Mouse (Mus musculus): Measurements from ENCODE around the gene Olfr74. TPM values are rescaled to one million over a fixed set of nuclear protein-coding genes. Genes with fewer than 3 reads are reported as not detected.

The Olfr74 gene
- polyA plus RNA-seq, 1 experiment from 2014 or later = not detected

DNA sequence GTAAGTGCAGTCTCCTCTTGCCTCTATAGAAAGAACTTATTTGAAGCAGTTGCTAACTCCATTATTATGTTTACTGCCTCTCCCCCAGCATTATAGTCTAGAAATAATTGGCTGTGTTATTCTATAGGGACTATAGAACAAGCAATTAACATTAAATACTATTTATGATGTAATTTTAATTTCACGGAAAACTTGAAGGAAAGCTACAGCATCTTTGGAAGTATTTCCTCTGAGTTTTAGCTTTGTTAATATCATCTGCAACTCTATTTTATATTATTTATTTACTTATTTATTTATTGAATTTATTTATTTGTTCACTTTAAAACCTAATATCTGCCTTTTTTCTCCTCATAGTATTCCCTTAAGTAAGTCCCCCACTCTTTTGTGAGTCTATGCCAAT is 29.4 kb downstream of the Olfr74 start, which contains the start of gene Olfr1155:
Gene Olfr1155, minus strand, starts transcription at position 101 of the 400 bp plus-strand sequence.
- no peaks in the 10 kb centered on the region for H3K9me3 ChIP-seq (ENCODE audit: control insufficient read depth, low read length)
- DNase-seq (ENCODE audit: low spot score) (no peak), ATAC-seq (ENCODE audit: low FRiP score, low TSS enrichment) (no peak)
- H3K27me3 ChIP-seq (ENCODE audit: control insufficient read depth, insufficient read depth, low read length) = no peaks in the 10 kb centered on the region
- no peak within 1 kb of the TSS for H3K4me2 ChIP-seq (replicated peaks; ENCODE audit: low read depth)
- H3K4me3 ChIP-seq (ENCODE audit: low read depth, low read length) = no peak within 1 kb of the TSS
- 92% methylated on average over 1 of the region's 1 CpGs for WGBS
- no peaks in the 10 kb centered on the region for H3K36me3 ChIP-seq (ENCODE audit: control insufficient read depth, insufficient read depth, low read length)
- H3K4me1 ChIP-seq (replicated peaks; ENCODE audit: control insufficient read depth, insufficient read depth) = no peaks in the 10 kb centered on the region
- no peak within 1 kb of the TSS for H3K27ac ChIP-seq (replicated peaks)
- no peak for TF ChIP-seq EP300 (optimal IDR thresholded peaks at IDR 0.05)
- TF ChIP-seq CTCF (IDR thresholded peaks at IDR 0.05; ENCODE audit: low read depth) = no peak
- no peak within 1 kb of the TSS for H3K9ac ChIP-seq (ENCODE audit: low read length)

Other genes starting within 250 kb of the Olfr74 start
- not detected in 2 replicates for gene Olfr1138, start 234.7 kb downstream of the Olfr74 start, polyA plus RNA-seq (2015; fragmentation: Nextera tagmentation; extraction: Ambion mirVana)
- not detected in 2 replicates for gene Olfr1140, start 230.9 kb downstream of the Olfr74 start, polyA plus RNA-seq (2015; fragmentation: Nextera tagmentation; extraction: Ambion mirVana)
- not detected in 2 replicates for gene Olfr1141, start 220.7 kb downstream of the Olfr74 start, polyA plus RNA-seq (2015; fragmentation: Nextera tagmentation; extraction: Ambion mirVana)
- not detected in 2 replicates for gene Olfr152, start 195.2 kb downstream of the Olfr74 start, polyA plus RNA-seq (2015; fragmentation: Nextera tagmentation; extraction: Ambion mirVana)
- not detected in 2 replicates for gene Olfr1143, start 174.1 kb downstream of the Olfr74 start, polyA plus RNA-seq (2015; fragmentation: Nextera tagmentation; extraction: Ambion mirVana)
- not detected in 2 replicates for gene Olfr1145, start 164.8 kb downstream of the Olfr74 start, polyA plus RNA-seq (2015; fragmentation: Nextera tagmentation; extraction: Ambion mirVana)
- not detected in 2 replicates for gene Olfr1148, start 144.1 kb downstream of the Olfr74 start, polyA plus RNA-seq (2015; fragmentation: Nextera tagmentation; extraction: Ambion mirVana)
- gene Olfr1150-ps1, start 130.7 kb downstream of the Olfr74 start, polyA plus RNA-seq (2015; fragmentation: Nextera tagmentation; extraction: Ambion mirVana) = not detected in 2 replicates
- gene Olfr1151, start 118.8 kb downstream of the Olfr74 start, polyA plus RNA-seq (2015; fragmentation: Nextera tagmentation; extraction: Ambion mirVana) = not detected in 2 replicates
- not detected in 2 replicates for gene Olfr1152, start 108.2 kb downstream of the Olfr74 start, polyA plus RNA-seq (2015; fragmentation: Nextera tagmentation; extraction: Ambion mirVana)
- gene Olfr1153, start 79.7 kb downstream of the Olfr74 start, polyA plus RNA-seq (2015; fragmentation: Nextera tagmentation; extraction: Ambion mirVana) = 0.10 TPM in 1 of 2 replicates, not detected in the other
- gene Olfr1154, start 69.5 kb downstream of the Olfr74 start, polyA plus RNA-seq (2015; fragmentation: Nextera tagmentation; extraction: Ambion mirVana) = not detected in 2 replicates
- not detected in 2 replicates for gene Olfr1155, start 29.5 kb downstream of the Olfr74 start, polyA plus RNA-seq (2015; fragmentation: Nextera tagmentation; extraction: Ambion mirVana)
- not detected in 2 replicates for gene Olfr1156, start 21.6 kb downstream of the Olfr74 start, polyA plus RNA-seq (2015; fragmentation: Nextera tagmentation; extraction: Ambion mirVana)
- not detected in 2 replicates for gene Olfr1157, start 6.4 kb downstream of the Olfr74 start, polyA plus RNA-seq (2015; fragmentation: Nextera tagmentation; extraction: Ambion mirVana)
- not detected in 2 replicates for gene Olfr1158, start 15.4 kb upstream of the Olfr74 start, polyA plus RNA-seq (2015; fragmentation: Nextera tagmentation; extraction: Ambion mirVana)
- gene Olfr1160, start 33.6 kb upstream of the Olfr74 start, polyA plus RNA-seq (2015; fragmentation: Nextera tagmentation; extraction: Ambion mirVana) = 0.04 TPM in 1 of 2 replicates, not detected in the other
- gene Olfr1161, start 48.1 kb upstream of the Olfr74 start, polyA plus RNA-seq (2015; fragmentation: Nextera tagmentation; extraction: Ambion mirVana) = not detected in 2 replicates
- not detected in 2 replicates for gene Olfr73, start 63.0 kb upstream of the Olfr74 start, polyA plus RNA-seq (2015; fragmentation: Nextera tagmentation; extraction: Ambion mirVana)
- 0.02 TPM in 1 of 2 replicates, not detected in the other for gene Olfr1162, start 76.5 kb upstream of the Olfr74 start, polyA plus RNA-seq (2015; fragmentation: Nextera tagmentation; extraction: Ambion mirVana)
- not detected in 2 replicates for gene Olfr1163, start 97.2 kb upstream of the Olfr74 start, polyA plus RNA-seq (2015; fragmentation: Nextera tagmentation; extraction: Ambion mirVana)
- gene Olfr1164, start 119.3 kb upstream of the Olfr74 start, polyA plus RNA-seq (2015; fragmentation: Nextera tagmentation; extraction: Ambion mirVana) = not detected in 2 replicates
- not detected in 2 replicates for gene Olfr1166, start 153.6 kb upstream of the Olfr74 start, polyA plus RNA-seq (2015; fragmentation: Nextera tagmentation; extraction: Ambion mirVana)
- not detected in 2 replicates for gene Olfr1167, start 180.5 kb upstream of the Olfr74 start, polyA plus RNA-seq (2015; fragmentation: Nextera tagmentation; extraction: Ambion mirVana)
- not detected in 2 replicates for gene Olfr1168, start 207.2 kb upstream of the Olfr74 start, polyA plus RNA-seq (2015; fragmentation: Nextera tagmentation; extraction: Ambion mirVana)

Data from stomach, postnatal 0 days (tissue).